In genomic region chr11:116501005-116501746, GRCm38 (mm10) we compare ENCODE assay signal across 9 mouse cellular contexts. TPM values are rescaled to one million over a fixed set of nuclear protein-coding genes. Genes with fewer than 3 reads are reported as not detected.
DNase-seq lines count a peak whose midpoint lies in the region; ATAC-seq and TF ChIP-seq lines count a peak whose summit lies in the region.
"Had no signal": no experiment of that assay in that cellular context is flagged by ENCODE, and none has a peak within 500 bp of the region (broad histone marks: within the 10 kb centered on the region; RNA-seq: fewer than 3 reads in every experiment).

No protein-coding gene starts in this region.

- H3K9me3 ChIP-seq in hindbrain, postnatal 0 days (ENCODE audit: low read length), result no peaks in the 10 kb centered on the region
- H3K9me3 ChIP-seq in liver, postnatal 0 days (ENCODE audit: low read length), result no peaks in the 10 kb centered on the region

- DNase-seq in layer of hippocampus, adult 2 months (ENCODE audit: low spot score in 2 of 2), result peak; percentile 49 to 61
- DNase-seq in layer of hippocampus, adult 9-10 months (ENCODE audit: low spot score), result no peak
- peak; percentile 82 for DNase-seq in Muller cell, postnatal 12 days (ENCODE audit: inconsistent ontology term)
- peak; percentile 58 for DNase-seq in embryo, embryonic 9.5 days (ENCODE audit: extremely low spot score)
- DNase-seq in hindbrain, postnatal 0 days (ENCODE audit: low spot score), result peak; percentile 85
- no peak for DNase-seq in liver, postnatal 0 days
- peak; percentile 56 for DNase-seq in splenic B cell, adult 2 months (ENCODE audit: low read depth, low spot score)
- no peak for DNase-seq in urinary bladder, adult 2 months (ENCODE audit: low spot score)

- peak; percentile 76 for ATAC-seq in hindbrain, postnatal 0 days
- ATAC-seq in liver, postnatal 0 days, result peak; percentile 66

- 17% methylated on average over 7 of the region's 7 CpGs for WGBS in hindbrain, postnatal 0 days
- WGBS in liver, postnatal 0 days (ENCODE audit: insufficient replicate concordance), result 26% methylated on average over 7 of the region's 7 CpGs

- no peak for TF ChIP-seq EP300 in liver, postnatal 0 days (IDR thresholded peaks at IDR 0.05; ENCODE audit: low read depth)

- H3K4me3 ChIP-seq in layer of hippocampus, adult 2 months, result no peak overlapping the region
- H3K4me3 ChIP-seq in hindbrain, postnatal 0 days (ENCODE audit: low read length), result no peak overlapping the region
- H3K4me3 ChIP-seq in liver, postnatal 0 days (ENCODE audit: low read depth, low read length), result no peak overlapping the region
- H3K4me3 ChIP-seq: heart, embryonic 13.5 days had no signal

- H3K4me1 ChIP-seq in hindbrain, postnatal 0 days (ENCODE audit: insufficient read depth, low read length), result no peaks in the 10 kb centered on the region
- H3K4me1 ChIP-seq in liver, postnatal 0 days (ENCODE audit: insufficient read depth), result peaks cover 5% of the 10 kb centered on the region

- no peaks in the 10 kb centered on the region for H3K36me3 ChIP-seq in hindbrain, postnatal 0 days (ENCODE audit: insufficient read depth, low read length)
- no peaks in the 10 kb centered on the region for H3K36me3 ChIP-seq in liver, postnatal 0 days (replicated peaks; ENCODE audit: insufficient read depth, low read length)
- H3K36me3 ChIP-seq in splenic B cell, adult 2 months (ENCODE audit: control insufficient read depth, insufficient read depth, low read length, poor library complexity, severe bottlenecking), result no peaks in the 10 kb centered on the region
- H3K36me3 ChIP-seq: heart, embryonic 13.5 days had no signal

- peak; percentile 70 for TF ChIP-seq CTCF in layer of hippocampus, adult 2 months (conservative IDR thresholded peaks at IDR 0.05)
- TF ChIP-seq CTCF in hindbrain, postnatal 0 days (IDR thresholded peaks at IDR 0.05; ENCODE audit: low read depth), result peak; percentile 75
- TF ChIP-seq CTCF in liver, postnatal 0 days (IDR thresholded peaks at IDR 0.05; ENCODE audit: low read depth), result peak; percentile 71

- no peak overlapping the region for H3K9ac ChIP-seq in hindbrain, postnatal 0 days (replicated peaks; ENCODE audit: low read length)
- no peak overlapping the region for H3K9ac ChIP-seq in liver, postnatal 0 days (replicated peaks)
- H3K9ac ChIP-seq: heart, embryonic 13.5 days had no signal

- H3K27ac ChIP-seq in layer of hippocampus, adult 2 months, result peak overlapping the region; percentile 64
- peak overlapping the region; percentile 43; the same call in 1 of the 2 replicates for H3K27ac ChIP-seq in hindbrain, postnatal 0 days
- no peak overlapping the region for H3K27ac ChIP-seq in liver, postnatal 0 days (ENCODE audit: low read depth)
- H3K27ac ChIP-seq: heart, embryonic 13.5 days had no signal

- H3K27me3 ChIP-seq in hindbrain, postnatal 0 days (ENCODE audit: insufficient read depth, low read length), result no peaks in the 10 kb centered on the region
- no peaks in the 10 kb centered on the region for H3K27me3 ChIP-seq in liver, postnatal 0 days (ENCODE audit: insufficient read depth, low read length)
- H3K27me3 ChIP-seq in splenic B cell, adult 2 months (ENCODE audit: control insufficient read depth, insufficient read depth, low read length, poor library complexity, severe bottlenecking), result no peaks in the 10 kb centered on the region
- H3K27me3 ChIP-seq: heart, embryonic 13.5 days had no signal

- H3K4me2 ChIP-seq in hindbrain, postnatal 0 days (ENCODE audit: low read depth, low read length), result no peak overlapping the region
- no peak overlapping the region for H3K4me2 ChIP-seq in liver, postnatal 0 days (ENCODE audit: low read depth, low read length)
- H3K4me2 ChIP-seq: heart, embryonic 13.5 days had no signal

RNA-seq across cellular contexts. Expression of gene Prpsap1, which starts 7.2 kb away (rescaled TPM):
- 10 to 100 TPM; 84.2 to 98.5 TPM for total RNA-seq in layer of hippocampus, adult 2 months (2021)
- total RNA-seq in hindbrain, postnatal 0 days (2014; rRNA removed), result 99.7 and 105 TPM in 2 replicates
- 148 and 150 TPM in 2 replicates for polyA plus RNA-seq in hindbrain, postnatal 0 days (2015; fragmentation: Nextera tagmentation; extraction: Ambion mirVana)
- 64.4 and 67.4 TPM in 2 replicates for polyA plus RNA-seq in liver, postnatal 0 days (2015; fragmentation: Nextera tagmentation; extraction: Ambion mirVana)
- 154 and 165 TPM in 2 replicates for polyA plus RNA-seq in urinary bladder, adult 2 months (2012; rRNA removed)

RNA-seq across cellular contexts. Expression of gene Sphk1, which starts 29.5 kb away (rescaled TPM):
- 1 to 10 TPM; 1.6 to 1.9 TPM for total RNA-seq in layer of hippocampus, adult 2 months (2021)
- 25.5 and 29.7 TPM in 2 replicates for total RNA-seq in hindbrain, postnatal 0 days (2014; rRNA removed)
- polyA plus RNA-seq in hindbrain, postnatal 0 days (2015; fragmentation: Nextera tagmentation; extraction: Ambion mirVana), result 17.9 and 20.4 TPM in 2 replicates
- polyA plus RNA-seq in liver, postnatal 0 days (2015; fragmentation: Nextera tagmentation; extraction: Ambion mirVana), result 15.5 and 17.4 TPM in 2 replicates
- polyA plus RNA-seq in urinary bladder, adult 2 months (2012; rRNA removed), result 18.2 and 21.8 TPM in 2 replicates

RNA-seq across cellular contexts. Expression of gene Qrich2, which starts 35.1 kb away (rescaled TPM):
- under 1 TPM in 1 of 2 experiments, not detected in 1; 0.17 TPM for total RNA-seq in layer of hippocampus, adult 2 months (2021)
- not detected in 2 replicates for total RNA-seq in hindbrain, postnatal 0 days (2014; rRNA removed)
- 0.30 and 0.31 TPM in 2 replicates for polyA plus RNA-seq in hindbrain, postnatal 0 days (2015; fragmentation: Nextera tagmentation; extraction: Ambion mirVana)
- polyA plus RNA-seq in liver, postnatal 0 days (2015; fragmentation: Nextera tagmentation; extraction: Ambion mirVana), result 0.06 TPM in 1 of 2 replicates, not detected in the other
- polyA plus RNA-seq in urinary bladder, adult 2 months (2012; rRNA removed), result 0.06 and 0.12 TPM in 2 replicates
- polyA plus RNA-seq: heart, embryonic 13.5 days had no signal

Comparison
In these comparisons a context has a peak if more than half of its experiments do, and no peak if none do; other contexts are left out.
1. DNase-seq: peak in layer of hippocampus, adult 2 months (2 of 2), Muller cell, postnatal 12 days (single experiment), embryo, embryonic 9.5 days (single experiment), hindbrain, postnatal 0 days (single experiment) and splenic B cell, adult 2 months (single experiment); none in layer of hippocampus, adult 9-10 months (single experiment), liver, postnatal 0 days (single experiment) and urinary bladder, adult 2 months (single experiment).
2. Peak in every context shown above with its lines, with median percentiles within 50 percentile points of each other: CTCF ChIP-seq.